Mouse (Mus musculus): ENCODE measurements around the gene Brwd3. TPM values are rescaled to one million over a fixed set of nuclear protein-coding genes. Genes with fewer than 3 reads are reported as not detected.

The Brwd3 gene
- polyA plus RNA-seq, 1 experiment from 2014 or later = 2.9 TPM

DNA sequence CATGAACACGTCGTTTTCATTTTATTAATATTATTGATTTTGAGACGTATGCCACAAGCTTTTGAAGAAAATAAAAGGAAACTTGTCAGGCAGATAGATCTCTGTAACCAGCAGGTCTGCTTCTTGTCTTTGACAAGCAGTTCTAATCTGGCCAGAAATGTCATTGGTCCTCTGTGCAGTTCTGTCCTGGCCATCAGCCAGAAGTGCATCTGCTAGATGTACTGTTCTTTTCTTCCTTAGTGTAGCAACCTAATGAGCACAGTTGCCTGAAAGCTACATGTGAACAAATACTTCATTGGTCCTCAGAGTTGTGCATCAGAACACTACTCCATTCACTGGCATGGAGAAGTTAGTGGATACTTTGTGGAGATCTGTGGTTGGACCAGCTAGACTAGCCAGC lies 105.1 kb downstream of the Brwd3 start:
- Histone ChIP-seq H3K27me3 (ENCODE audit: insufficient read depth, poor library complexity, severe bottlenecking) (no peaks in the 10 kb centered on the region), H3K4me3 (no peak overlapping the region), H3K36me3 (no peaks in the 10 kb centered on the region), H3K9me3 (no peaks in the 10 kb centered on the region), H3K4me1 (replicated peaks) (no peaks in the 10 kb centered on the region), H3K27ac (no peak overlapping the region)
- 80% methylated on average over 3 of the region's 3 CpGs for WGBS
- DNase-seq (ENCODE audit: low spot score) = no peak

DNA sequence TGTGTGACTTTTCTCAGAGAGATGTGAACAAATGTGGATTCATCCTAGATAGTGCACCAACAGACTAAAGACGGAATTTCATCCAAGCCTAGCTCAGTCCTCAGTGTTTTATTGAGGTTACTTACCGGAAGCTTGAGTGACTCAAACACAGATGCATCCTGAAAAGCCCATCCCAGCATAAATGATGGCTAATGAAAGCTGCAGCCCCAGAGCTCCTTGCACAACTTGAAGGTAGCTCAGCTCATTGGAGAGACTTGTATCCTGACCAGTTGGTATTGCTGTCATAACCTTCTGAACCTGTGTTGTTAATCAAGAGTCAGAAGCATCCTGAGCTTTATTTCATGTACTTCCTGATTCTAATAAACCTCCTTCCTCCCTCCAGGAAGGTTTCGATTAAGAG lies 105.8 kb downstream of the Brwd3 start:
- Histone ChIP-seq H3K36me3 (no peaks in the 10 kb centered on the region), H3K9me3 (no peaks in the 10 kb centered on the region), H3K27me3 (ENCODE audit: insufficient read depth, poor library complexity, severe bottlenecking) (no peaks in the 10 kb centered on the region), H3K27ac (no peak overlapping the region), H3K4me3 (no peak overlapping the region), H3K4me1 (replicated peaks) (no peaks in the 10 kb centered on the region)
- DNase-seq (ENCODE audit: low spot score) = no peak
- WGBS = 81% methylated on average over 3 of the region's 3 CpGs

DNA sequence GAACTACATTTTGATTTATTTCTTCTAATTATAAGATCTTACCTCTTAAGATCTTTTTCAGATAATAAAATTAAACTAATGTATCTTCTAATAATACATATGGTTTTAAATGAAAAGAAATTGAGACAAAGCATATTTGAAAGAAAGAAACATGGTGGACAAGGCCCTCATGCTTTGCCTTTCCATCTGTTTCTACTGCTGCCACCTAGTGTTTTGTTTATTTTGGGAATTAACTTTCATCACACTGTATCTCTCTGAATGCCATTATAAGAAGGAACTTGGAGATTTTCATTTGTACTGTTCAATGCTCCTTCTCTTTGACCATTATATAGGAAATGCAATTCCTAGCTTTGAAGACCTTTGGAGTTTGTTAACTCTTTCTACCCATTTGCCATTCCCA lies 109.9 kb downstream of the Brwd3 start:
- Histone ChIP-seq H3K36me3 (no peaks in the 10 kb centered on the region), H3K4me3 (no peak overlapping the region), H3K27me3 (ENCODE audit: insufficient read depth, poor library complexity, severe bottlenecking) (no peaks in the 10 kb centered on the region), H3K4me1 (replicated peaks) (no peaks in the 10 kb centered on the region), H3K9me3 (no peaks in the 10 kb centered on the region), H3K27ac (no peak overlapping the region)
- no peak for DNase-seq (ENCODE audit: low spot score)

DNA sequence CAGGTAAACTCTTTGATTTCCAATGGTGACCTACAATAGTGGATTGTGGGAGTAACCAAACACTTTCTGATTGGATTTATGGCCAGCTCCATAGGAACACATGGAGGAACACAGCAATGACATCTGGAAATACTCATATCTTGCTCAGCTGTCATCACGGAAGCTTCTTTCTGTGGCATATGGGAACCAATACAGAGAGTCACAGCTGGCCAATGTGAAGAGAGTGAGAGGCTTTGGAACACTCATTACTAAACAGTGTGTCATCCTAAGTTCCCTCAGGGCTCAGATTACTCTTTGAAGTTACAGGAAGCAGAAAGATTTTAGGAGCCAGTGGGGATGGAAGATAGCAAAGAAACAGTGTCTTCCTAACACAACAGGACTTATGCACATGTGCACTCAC lies 111.7 kb downstream of the Brwd3 start:
- H3K9me3 ChIP-seq = no peaks in the 10 kb centered on the region
- H3K4me3 ChIP-seq = no peak overlapping the region
- 89% methylated on average over 1 of the region's 1 CpGs for WGBS
- H3K27me3 ChIP-seq (ENCODE audit: insufficient read depth, poor library complexity, severe bottlenecking) = no peaks in the 10 kb centered on the region
- H3K36me3 ChIP-seq = no peaks in the 10 kb centered on the region
- H3K27ac ChIP-seq = no peak overlapping the region
- DNase-seq (ENCODE audit: low spot score) = no peak
- no peaks in the 10 kb centered on the region for H3K4me1 ChIP-seq (replicated peaks)

DNA sequence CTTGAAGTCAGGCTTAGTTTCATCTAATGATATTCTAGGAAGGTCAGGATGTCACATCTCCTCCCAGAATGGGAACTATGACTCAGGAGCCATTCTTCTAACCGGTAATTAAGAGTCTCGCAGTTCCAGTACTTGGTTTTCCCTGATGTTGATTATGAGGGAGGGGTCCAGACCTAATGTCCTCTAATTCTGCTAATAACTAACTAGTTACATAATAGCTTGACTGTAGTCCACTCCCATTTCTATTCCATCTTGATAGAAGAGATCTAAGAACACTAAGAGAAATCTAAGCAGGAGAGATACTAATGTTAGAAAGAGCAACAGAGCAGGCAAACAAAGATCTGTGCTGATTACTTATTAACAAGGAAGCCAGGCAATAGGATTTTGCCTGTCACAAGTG lies 129.9 kb downstream of the Brwd3 start:
- Histone ChIP-seq H3K27ac (no peak overlapping the region), H3K4me1 (replicated peaks) (no peaks in the 10 kb centered on the region), H3K27me3 (ENCODE audit: insufficient read depth, poor library complexity, severe bottlenecking) (no peaks in the 10 kb centered on the region), H3K36me3 (no peaks in the 10 kb centered on the region), H3K9me3 (no peaks in the 10 kb centered on the region), H3K4me3 (no peak overlapping the region)
- 63% methylated on average over 2 of the region's 2 CpGs for WGBS
- no peak for DNase-seq (ENCODE audit: low spot score)

Other genes with a start within 250 kb of the Brwd3 start
- gene Gm379, start 169.5 kb downstream of the Brwd3 start, polyA plus RNA-seq (2016; fragmentation: Nextera tagmentation; extraction: Ambion mirVana) = not detected in 2 replicates
- 13.0 and 23.2 TPM in 2 replicates for gene Hmgn5, start 179.0 kb upstream of the Brwd3 start, polyA plus RNA-seq (2016; fragmentation: Nextera tagmentation; extraction: Ambion mirVana)

Measured in hindbrain, embryonic 10.5 days (tissue).